Mouse (Mus musculus): ENCODE data around the gene Mmp23. TPM values are rescaled to one million over a fixed set of nuclear protein-coding genes. Genes with fewer than 3 reads are reported as not detected.
A peak's percentile ranks its signal among the peaks of the same experiment; 100 is the strongest.

The Mmp23 gene
- total RNA-seq, 2 experiments from 2014 or later: 8.5 to 8.6 TPM

- intact Hi-C loops (cut with DNase I): no loop called here
- no peak for DNase-seq (ENCODE audit: low spot score)
These were observed 49.4 kb downstream of the Mmp23 start for GRCm38 (mm10) chr4:155603801-155604200.

GRCm38 (mm10) chr4:155602753-155603152, 50.4 kb downstream of the Mmp23 start:
- intact Hi-C loops (cut with DNase I): no loop called here
- no peak for DNase-seq (ENCODE audit: low spot score)

GRCm38 (mm10) chr4:155601997-155602456, 51.2 kb downstream of the Mmp23 start:
- DNase-seq (ENCODE audit: low spot score): no peak
- intact Hi-C loops (cut with DNase I): no loop called here

- DNase-seq (ENCODE audit: low spot score): peak; percentile 83
- intact Hi-C loops (cut with DNase I): no loop called here
These were observed 51.8 kb downstream of the Mmp23 start, which contains the start of gene Slc35e2 for GRCm38 (mm10) chr4:155601091-155601996. Gene Slc35e2, plus strand, starts transcription at chr4:155601416.

Other genes with a start within 250 kb of the Mmp23 start
- under 1 TPM in 1 of 2 experiments, not detected in 1; 0.36 TPM for gene Cfap74, start 244.2 kb downstream of the Mmp23 start, total RNA-seq (2021)
- gene Tmem52, start 184.3 kb downstream of the Mmp23 start, total RNA-seq (2021): 1 to 10 TPM; 7.1 to 8.1 TPM
- 100 to 1,000 TPM; 166 to 196 TPM for gene Gnb1, start 162.0 kb downstream of the Mmp23 start, total RNA-seq (2021)
- gene Nadk, start 91.0 kb downstream of the Mmp23 start, total RNA-seq (2021): 10 to 100 TPM; 36.6 to 37.3 TPM
- gene Slc35e2, start 52.0 kb downstream of the Mmp23 start, total RNA-seq (2021): 1 to 10 TPM; 7.8 to 7.9 TPM
- 10 to 100 TPM; 29.2 to 30.3 TPM for gene Cdk11b, start 28.5 kb downstream of the Mmp23 start, total RNA-seq (2021)
- not detected for gene Gm10563, start 8.0 kb downstream of the Mmp23 start, total RNA-seq (2021)
- gene Mib2, start 15.8 kb upstream of the Mmp23 start, total RNA-seq (2021): 10 to 100 TPM; 23.0 to 28.0 TPM
- gene Fndc10, start 41.0 kb upstream of the Mmp23 start, total RNA-seq (2021): 1 to 10 TPM; 1.2 TPM
- gene Ssu72, start 51.4 kb upstream of the Mmp23 start, total RNA-seq (2021): 10 to 100 TPM; 41.8 to 44.6 TPM
- under 1 TPM; 0.60 to 0.87 TPM for gene Tmem240, start 81.4 kb upstream of the Mmp23 start, total RNA-seq (2021)
- gene Atad3a, start 107.7 kb upstream of the Mmp23 start, total RNA-seq (2021): 10 to 100 TPM; 49.6 to 50.3 TPM
- 1 to 10 TPM; 7.9 to 9.4 TPM for gene Vwa1, start 121.3 kb upstream of the Mmp23 start, total RNA-seq (2021)
- gene Tmem88b, start 132.5 kb upstream of the Mmp23 start, total RNA-seq (2021): under 1 TPM; 0.75 to 0.84 TPM
- gene Ankrd65, start 137.1 kb upstream of the Mmp23 start, total RNA-seq (2021): not detected
- 10 to 100 TPM; 75.0 to 78.0 TPM for gene Mrpl20, start 149.5 kb upstream of the Mmp23 start, total RNA-seq (2021)
- 10 to 100 TPM; 35.6 to 37.8 TPM for gene Ccnl2, start 159.1 kb upstream of the Mmp23 start, total RNA-seq (2021)
- gene Aurkaip1, start 177.9 kb upstream of the Mmp23 start, total RNA-seq (2021): 100 to 1,000 TPM; 108 to 109 TPM
- 10 to 100 TPM; 30.5 to 33.0 TPM for gene Mxra8, start 186.3 kb upstream of the Mmp23 start, total RNA-seq (2021)
- gene Dvl1, start 194.0 kb upstream of the Mmp23 start, total RNA-seq (2021): 10 to 100 TPM; 43.3 to 44.3 TPM
- gene Tas1r3, start 210.0 kb upstream of the Mmp23 start, total RNA-seq (2021): under 1 TPM; 0.14 to 0.26 TPM
- 10 to 100 TPM in 1 of 2 experiments, 1 to 10 TPM in 1; 8.1 to 10.5 TPM for gene Cptp, start 216.1 kb upstream of the Mmp23 start, total RNA-seq (2021)
- gene Ints11, start 216.2 kb upstream of the Mmp23 start, total RNA-seq (2021): 10 to 100 TPM; 15.9 to 17.5 TPM
- 10 to 100 TPM; 12.8 to 13.8 TPM for gene Pusl1, start 238.4 kb upstream of the Mmp23 start, total RNA-seq (2021)
- 10 to 100 TPM; 11.7 to 18.0 TPM for gene Acap3, start 238.4 kb upstream of the Mmp23 start, total RNA-seq (2021)

All from heart, postnatal 25 days (tissue).